Comparison of ENCODE assay signal across 8 mouse cellular contexts in genomic region chr6:108571042-108571590, GRCm38 (mm10).
DNase-seq lines count a peak whose midpoint lies in the region; ATAC-seq and TF ChIP-seq lines count a peak whose summit lies in the region.

No protein-coding gene starts in this region.

- DNase-seq in ES-E14 (ENCODE audit: low read depth, low spot score): peak; percentile 69
- DNase-seq in cerebellum, adult 11-12 months: peak; percentile 52
- peak; percentile 51 for DNase-seq in forelimb bud, embryonic 11.5 days (ENCODE audit: low read depth, low spot score)
- DNase-seq in layer of hippocampus, postnatal 10 days (ENCODE audit: low spot score in 2 of 2): peak; percentile 67 to 71
- DNase-seq in lung, postnatal 10 days: peak; percentile 94
- peak; percentile 82 for DNase-seq in ovary, postnatal 14 days (ENCODE audit: low spot score)
- peak; percentile 88 for DNase-seq in thymus, postnatal 4 days

- peak overlapping the region; percentile 31 to 39 for H3K4me3 ChIP-seq in ES-E14 (ENCODE audit: insufficient read depth in 1 of 2, low read depth in 1 of 2, low read length in 2 of 2, poor library complexity in 1 of 2, severe bottlenecking in 1 of 2)

- no peaks in the 10 kb centered on the region; the same call in 1 of the 2 replicates for H3K36me3 ChIP-seq in ES-E14 (ENCODE audit: control insufficient read depth, insufficient read depth, low read length, poor library complexity, severe bottlenecking)

- no peaks in the 10 kb centered on the region for H3K9me3 ChIP-seq in ES-E14 (ENCODE audit: control insufficient read depth, insufficient read depth, low read depth, low read length)

- H3K4me1 ChIP-seq in ES-E14 (ENCODE audit: control insufficient read depth in 2 of 2, insufficient read depth in 2 of 2, low read length in 2 of 2, poor library complexity in 1 of 2): peaks cover 13 to 14% of the 10 kb centered on the region in 2 experiments

- peak overlapping the region; percentile 15; the same call in 1 of the 2 replicates for H3K9ac ChIP-seq in ES-E14 (ENCODE audit: insufficient read depth, low read depth, low read length, poor library complexity, severe bottlenecking)

- peak overlapping the region; percentile 15 for H3K27ac ChIP-seq in ES-E14 (ENCODE audit: insufficient read depth, low read depth, low read length, poor library complexity, severe bottlenecking)

- ATAC-seq in hematopoietic stem cell, adult 5-6 weeks (replicated peaks in 1 of 2; ENCODE audit: insufficient read depth in 1 of 2, low FRiP score in 2 of 2, low TSS enrichment in 1 of 2, low read depth in 1 of 2, poor library complexity in 2 of 2, severe bottlenecking in 2 of 2): peak; percentile 88 to 93

- in situ Hi-C loops in ES-E14 (cut with MboI; ENCODE audit: low sequenced_read_pairs in 2 of 2, unreplicated experiment in 2 of 2): no loop called here

TF ChIP-seq in ES-E14, 5 proteins besides CTCF, POLR2A, EP300 and RAD21:
- no peak for TF ChIP-seq HCFC1 (IDR thresholded peaks at IDR 0.05; ENCODE audit: borderline replicate concordance, insufficient read depth, low read length)
- TF ChIP-seq MAFK (IDR thresholded peaks at IDR 0.05; ENCODE audit: insufficient read depth, low read depth, low read length): no peak
- TF ChIP-seq CHD2 (IDR thresholded peaks at IDR 0.05; ENCODE audit: low read depth, low read length): no peak
- TF ChIP-seq ZNF384 (IDR thresholded peaks at IDR 0.05; ENCODE audit: low read depth, low read length): no peak
- no peak for TF ChIP-seq ZC3H11A (IDR thresholded peaks at IDR 0.05; ENCODE audit: borderline replicate concordance, low read depth, low read length)

Comparison
In these comparisons a context has a peak if more than half of its experiments do, and no peak if none do; other contexts are left out.
1. Peak in every context shown above with its lines: DNase-seq, ATAC-seq, H3K4me3 ChIP-seq and H3K27ac ChIP-seq.